Mouse (Mus musculus) lung, postnatal 36 days (tissue): ENCODE data around the gene Zbtb24.
"Not testable (repeated sequence)": the region's sequence is repeated elsewhere in the genome, so short reads cannot be mapped to it uniquely, and the experiment has no call there.

ENCODE experiments used
- DNase-seq: peaks from one replicate; pipeline ENCODE4 v3.0.0; 2022; ENCODE audit warnings: mixed read lengths

Zbtb24 gene

DNA sequence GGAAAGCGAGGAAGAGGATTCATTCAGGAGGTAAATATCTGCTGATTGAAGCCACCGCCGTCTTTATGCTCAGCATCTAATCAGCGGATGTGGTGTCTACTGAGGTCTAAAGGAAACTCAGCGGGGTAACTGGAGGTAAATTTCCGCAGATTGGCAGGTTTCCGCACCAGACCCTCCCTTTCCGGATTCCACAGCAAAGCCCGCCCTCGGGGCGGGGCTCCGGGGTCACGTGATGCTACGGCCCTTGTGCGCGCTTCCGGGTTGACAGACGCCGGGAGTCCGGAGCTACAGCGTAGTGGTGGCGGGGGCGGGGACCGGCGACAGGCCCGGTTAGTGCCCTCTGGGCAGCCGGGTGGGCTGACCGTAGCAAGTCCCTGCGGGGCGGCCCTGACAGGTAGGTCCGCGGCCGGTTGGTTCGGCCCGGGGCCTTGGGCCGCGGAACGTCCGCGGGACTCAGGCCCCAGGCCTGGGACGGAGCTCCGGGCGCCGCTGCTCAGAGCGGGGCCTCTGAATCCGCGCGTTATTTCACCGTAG lies at the start of gene Zbtb24:
TSS of gene Zbtb24 (plus strand) at position 247 of the 534 bp plus-strand sequence.
- DNase-seq = peak; percentile 97

DNA sequence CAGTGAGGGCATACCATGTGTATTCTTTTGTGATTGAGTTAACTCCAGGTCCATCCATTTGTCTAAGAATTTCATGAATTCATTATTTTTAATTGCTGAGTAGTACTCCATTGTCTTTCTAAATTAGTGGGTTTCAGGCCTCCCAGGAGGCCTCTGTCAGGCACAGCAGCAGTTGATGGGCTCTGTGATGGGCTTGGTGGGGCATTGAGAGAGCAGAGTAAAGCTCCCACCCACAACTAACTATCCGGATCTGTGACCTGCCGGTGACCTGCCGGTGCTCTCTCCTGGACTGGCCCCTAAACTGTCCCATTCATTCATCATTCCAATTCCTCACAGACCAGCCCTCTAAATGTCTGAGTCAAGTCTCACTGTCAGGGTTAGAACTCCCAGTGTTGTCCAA lies 49.1 kb upstream of the Zbtb24 start:
- no peak for DNase-seq

DNA sequence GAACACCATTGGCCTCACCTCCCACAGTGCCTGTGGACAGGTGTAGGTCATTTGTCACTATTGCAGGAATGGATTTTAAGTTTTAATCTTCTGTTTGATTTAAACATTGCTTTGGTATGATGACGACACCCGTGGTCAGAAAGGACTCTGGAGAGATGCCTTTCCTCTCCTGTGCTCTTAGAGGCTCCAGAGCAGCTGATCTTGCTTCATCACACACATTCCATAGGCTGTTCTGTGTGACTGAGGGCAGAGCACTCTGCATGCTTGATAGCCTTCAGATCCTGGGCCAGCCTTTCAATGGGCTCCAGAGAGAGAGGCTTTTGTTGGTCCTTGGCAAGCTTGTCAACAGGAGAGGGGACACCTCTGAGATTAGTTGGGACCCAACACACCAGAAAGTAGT lies 46.8 kb upstream of the Zbtb24 start:
- DNase-seq = peak; percentile 40

DNA sequence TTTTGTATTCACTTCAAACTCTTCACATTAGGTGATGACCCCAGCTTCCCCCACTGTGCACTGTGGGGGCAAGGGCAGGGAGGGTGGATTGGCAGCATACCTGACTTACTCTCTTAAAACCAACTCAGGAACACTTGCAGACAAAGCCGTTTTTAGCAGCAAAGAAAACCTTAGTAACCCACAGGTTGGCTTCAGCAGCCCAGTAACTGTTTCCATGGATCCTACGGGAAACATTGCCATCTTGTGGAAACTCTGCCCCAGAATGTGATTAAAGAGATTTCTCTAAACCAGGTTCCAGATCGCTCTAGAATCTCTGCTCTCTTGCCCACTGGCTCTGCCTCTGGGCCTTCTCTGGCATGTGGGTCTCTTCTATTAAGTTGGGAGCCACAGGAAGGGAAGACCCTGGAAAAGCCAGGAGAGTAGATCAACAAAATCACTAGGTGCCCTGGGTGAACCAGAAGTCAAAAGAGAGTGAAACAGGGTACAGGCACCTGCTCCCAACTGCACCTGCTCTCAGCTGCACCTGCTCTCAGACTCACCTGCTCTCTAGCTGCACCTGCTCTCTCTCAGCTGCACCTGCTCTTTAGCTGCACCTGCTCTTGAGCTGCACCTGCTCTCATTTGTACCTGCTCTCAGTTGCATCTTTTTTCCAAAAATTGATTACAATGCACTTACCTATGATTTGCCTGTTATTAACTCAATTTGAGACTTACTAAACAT lies 46.1 kb upstream of the Zbtb24 start:
- peak; percentile 47 for DNase-seq

DNA sequence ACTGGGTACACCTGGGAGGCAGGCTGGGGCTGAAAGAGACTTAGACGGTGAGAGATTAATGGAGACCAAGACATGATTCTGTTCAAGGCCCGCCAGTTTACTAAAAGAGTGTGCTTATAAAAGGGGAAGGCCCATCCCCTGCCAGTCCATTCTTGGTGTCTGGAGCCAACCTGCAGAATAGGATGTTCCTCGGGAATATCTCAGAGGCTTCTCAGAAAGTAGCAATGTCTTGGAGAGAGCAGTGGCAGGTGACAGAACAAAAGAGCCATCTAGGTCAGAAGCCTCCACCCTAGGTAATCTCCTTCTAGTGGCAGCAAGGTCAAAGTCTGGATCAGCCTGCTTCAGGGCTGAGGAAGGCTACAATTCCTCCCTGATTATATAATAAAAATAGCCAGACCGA lies 40.0 kb upstream of the Zbtb24 start:
- not testable (repeated sequence) for DNase-seq

DNA sequence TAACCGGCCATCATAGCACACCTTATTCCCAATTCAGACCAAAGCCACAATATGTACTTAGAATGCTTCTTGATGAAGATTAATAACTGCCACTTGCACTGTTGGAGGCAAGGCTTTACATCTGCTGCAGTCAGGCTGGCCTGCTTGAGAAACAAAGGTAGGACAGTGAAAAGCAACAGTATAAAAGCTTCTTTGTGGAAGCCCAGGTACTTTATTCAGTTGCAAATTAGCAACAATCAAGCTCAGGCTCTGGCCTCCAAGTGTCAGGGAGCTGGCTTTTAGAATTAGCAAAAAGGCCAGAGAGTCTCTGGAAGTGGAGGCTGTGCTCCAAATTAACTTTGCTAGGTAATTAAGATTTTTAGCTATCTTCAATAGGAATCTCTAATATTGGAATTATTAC lies 39.4 kb upstream of the Zbtb24 start:
- not testable (repeated sequence) for DNase-seq

DNA sequence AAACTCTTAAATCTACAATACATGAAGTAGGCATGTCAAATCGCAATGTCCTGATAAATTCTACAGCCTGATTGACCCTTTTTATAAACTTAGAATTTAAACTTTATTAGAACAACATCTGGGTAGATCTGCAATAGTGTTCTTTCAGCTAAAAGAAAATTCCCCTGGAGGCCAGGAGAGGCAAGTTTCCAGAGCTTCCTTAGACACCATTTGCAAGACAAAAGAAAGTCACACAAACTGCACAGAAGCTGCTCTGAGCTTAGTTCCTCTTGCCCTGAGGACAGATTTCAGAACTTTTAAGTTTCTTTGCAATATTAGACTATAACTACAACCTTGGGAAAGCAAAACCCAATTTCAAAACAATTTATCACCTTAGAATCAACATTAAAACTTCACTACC lies 36.7 kb upstream of the Zbtb24 start:
- not testable (repeated sequence) for DNase-seq

DNA sequence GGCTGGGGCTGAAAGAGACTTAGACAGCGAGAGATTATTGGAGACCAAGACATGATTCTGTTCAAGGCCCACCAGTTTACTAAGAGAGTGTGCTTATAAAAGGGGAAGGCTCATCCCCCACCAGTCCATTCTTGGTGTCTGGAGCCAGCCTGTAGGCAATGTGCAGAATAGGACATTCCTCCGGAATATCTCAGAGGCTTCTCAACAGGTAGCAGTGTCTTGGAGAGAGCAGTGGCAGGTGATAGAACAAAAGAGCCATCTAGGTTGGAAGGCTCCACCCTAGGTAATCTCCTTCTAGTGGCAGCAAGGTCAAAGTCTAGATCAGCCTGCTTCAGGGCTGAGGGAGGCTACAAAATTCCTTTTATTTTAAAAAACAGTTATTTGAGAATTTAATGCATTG lies 34.8 kb upstream of the Zbtb24 start:
- not testable (repeated sequence) for DNase-seq

DNA sequence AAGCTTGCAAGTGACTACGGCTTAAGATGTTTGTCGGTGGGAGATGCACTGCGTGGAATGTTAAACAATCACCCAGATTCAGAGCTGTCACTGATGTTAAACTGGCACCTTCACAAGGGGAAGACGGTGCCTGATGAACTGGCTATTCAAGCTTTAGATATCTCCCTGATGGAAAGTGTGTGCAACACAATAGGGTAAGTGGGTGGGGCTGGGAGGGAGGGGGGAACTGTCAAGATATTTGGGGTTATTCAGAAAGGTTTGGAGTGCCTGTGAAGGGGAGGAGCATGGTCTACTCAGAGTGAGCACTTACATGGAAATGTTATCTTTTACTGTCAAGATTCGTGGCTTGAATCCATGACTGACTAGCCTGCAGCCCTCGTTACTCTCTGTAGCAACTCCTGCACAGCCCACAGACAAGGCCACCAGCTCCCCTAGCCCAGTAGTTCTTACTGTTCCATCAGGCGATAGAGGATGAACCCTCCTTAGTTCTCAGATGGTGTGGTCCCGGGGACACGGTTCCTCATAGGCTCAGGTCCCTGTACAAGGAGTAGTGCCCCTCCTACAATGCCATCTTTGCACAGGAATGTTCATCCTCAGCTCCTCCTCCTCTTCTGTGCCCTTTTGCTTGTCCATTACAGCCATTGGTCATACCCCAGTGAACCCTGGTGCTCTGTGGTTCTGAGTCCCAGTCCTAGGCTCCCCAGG lies 29.5 kb upstream of the Zbtb24 start:
- no peak for DNase-seq

DNA sequence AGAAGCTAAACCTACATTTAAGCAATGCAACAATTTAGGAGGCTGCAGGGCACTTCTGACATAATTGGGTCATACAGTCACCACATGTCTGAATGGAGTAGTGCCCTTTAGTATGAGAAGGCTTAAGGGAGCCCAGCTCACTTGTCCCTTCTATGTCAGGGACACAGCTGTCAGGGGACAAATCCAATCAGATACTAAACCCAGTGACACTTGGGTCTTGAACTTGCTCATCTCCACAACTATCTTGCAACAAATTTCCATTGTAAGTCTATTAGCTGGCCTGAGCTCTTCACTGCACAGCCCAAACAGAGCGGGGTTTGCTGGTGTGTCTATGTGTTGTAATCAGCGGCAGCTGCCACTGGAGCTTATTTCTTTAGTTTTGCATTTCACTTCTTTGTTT lies 26.5 kb upstream of the Zbtb24 start:
- DNase-seq = no peak

DNA sequence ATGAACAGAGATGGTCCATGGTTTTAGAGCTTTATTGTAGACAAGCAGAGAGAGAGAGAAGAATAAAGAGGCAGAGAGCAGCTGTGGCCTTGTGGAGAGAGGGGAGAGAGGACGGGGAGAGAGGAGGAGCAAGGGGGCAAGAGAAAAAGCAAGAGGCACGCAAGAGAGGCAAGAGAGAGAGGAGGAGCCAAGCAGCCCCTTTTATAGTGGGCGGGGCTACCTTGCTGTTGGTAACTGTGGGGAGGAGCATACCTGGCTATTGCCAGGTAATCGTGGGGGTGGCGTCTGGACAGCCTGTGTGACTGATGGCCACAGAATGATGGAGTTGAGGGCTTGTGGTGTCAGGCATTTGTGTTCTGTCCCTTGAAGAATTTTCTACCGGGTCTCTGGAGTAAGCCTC lies 23.8 kb upstream of the Zbtb24 start:
- DNase-seq = no peak

DNA sequence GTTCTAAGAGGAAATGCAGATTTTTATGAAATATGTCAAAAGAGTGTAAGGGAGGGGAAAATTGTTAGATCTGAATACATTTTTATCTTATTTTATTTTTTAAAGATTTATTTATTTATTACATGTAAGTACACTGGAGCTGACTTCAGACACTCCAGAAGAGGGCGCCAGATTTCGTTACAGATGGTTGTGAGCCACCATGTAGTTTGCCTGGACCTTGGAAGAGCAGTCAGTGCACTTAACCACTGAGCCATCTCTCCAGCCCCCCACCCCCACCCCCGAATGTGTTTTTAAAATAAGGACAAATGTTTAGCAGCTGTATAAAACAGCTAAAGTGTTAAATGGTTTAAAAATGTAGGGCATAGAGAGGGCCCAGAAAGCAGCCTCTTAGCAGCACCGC lies 15.6 kb upstream of the Zbtb24 start:
- DNase-seq = peak; percentile 88

DNA sequence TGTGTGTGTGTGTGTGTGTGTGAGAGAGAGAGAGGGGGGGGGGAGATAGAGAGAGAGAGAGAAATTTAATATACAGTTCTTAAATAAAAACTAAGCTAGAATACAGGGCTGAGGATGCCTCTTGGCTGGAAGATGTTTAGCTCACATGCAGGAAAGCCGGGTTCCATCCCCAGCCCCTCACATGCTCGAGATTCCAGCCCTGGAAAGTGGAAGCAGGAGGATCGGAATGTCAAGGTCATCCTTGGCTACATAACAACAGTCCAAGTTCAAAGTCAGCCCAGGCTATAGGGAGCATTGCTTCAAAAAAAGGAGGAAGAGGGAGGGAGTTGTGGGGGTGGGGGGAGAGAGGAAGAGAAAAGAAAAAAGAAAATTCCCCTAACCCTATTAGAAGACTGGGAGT lies 15.0 kb upstream of the Zbtb24 start:
- DNase-seq = no peak

DNA sequence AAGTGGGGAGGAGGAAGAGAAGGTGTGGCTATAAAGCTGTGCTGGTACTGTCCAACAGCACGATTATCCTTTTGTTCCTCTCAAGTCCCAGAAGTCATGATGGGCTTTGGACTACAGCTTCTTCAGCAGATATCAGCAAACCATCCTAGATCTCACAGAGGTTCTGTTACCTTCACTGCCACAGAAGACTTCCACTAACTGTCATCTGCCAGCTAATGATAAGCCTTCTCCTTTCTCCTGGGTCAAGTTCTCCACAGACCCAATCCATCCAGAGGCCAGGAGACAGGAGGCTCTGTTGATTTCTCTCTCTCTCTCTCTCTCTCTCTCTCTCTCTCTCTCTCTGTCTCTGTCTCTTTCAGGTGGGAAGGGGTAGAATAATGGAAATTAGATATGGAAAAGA lies 2.0 kb upstream of the Zbtb24 start:
- DNase-seq = no peak

DNA sequence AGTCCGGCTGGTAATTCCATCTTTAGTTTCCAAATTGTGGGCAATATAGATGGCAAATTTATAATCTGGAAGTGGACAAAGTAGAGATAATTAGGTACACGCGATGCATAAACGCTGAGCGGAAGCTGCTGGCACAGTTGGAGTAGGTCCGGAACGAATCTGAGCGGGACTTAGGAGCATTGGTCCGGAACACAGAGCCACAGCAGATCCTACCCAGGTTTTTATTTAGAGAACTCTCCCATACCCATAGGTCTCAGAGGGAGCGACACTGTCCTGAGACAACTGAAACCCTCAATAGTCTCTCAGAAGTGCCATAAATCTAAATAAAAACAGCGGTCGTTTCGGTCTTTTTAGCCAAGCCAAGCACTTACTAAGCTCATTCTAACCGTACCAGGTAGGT lies 499 bp upstream of the Zbtb24 start:
- DNase-seq = peak; percentile 29

DNA sequence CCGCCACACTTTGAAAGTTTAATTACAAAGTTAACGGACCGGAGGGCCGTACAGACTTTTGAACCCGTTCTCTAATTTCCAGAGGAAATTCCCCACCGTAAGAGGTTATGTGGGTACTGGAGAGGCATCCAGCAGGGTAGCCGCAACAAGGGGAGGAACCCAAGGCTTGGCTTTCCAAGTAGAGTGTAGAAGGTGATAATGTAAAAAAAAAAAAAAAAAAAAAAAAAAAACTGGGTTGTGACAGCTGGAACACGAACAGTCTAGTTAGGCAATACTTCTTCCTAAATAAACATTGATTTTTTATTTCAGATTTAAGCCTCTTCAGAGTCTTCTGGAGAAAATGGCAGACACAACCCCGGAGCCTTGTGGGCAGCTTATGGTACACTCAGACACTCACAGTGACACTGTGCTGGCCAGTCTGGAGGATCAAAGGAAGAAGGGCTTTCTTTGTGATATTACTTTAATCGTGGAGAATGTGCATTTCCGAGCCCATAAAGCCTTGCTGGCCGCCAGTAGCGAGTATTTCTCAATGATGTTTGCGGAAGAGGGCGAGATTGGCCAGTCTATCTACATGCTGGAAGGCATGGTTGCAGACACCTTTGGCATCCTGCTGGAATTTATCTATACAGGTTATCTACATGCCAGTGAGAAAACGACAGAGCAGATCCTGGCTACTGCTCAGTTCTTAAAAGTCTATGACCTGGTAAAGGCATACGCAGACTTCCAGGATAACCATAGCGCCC lies 768 bp downstream of the Zbtb24 start:
- DNase-seq = no peak

DNA sequence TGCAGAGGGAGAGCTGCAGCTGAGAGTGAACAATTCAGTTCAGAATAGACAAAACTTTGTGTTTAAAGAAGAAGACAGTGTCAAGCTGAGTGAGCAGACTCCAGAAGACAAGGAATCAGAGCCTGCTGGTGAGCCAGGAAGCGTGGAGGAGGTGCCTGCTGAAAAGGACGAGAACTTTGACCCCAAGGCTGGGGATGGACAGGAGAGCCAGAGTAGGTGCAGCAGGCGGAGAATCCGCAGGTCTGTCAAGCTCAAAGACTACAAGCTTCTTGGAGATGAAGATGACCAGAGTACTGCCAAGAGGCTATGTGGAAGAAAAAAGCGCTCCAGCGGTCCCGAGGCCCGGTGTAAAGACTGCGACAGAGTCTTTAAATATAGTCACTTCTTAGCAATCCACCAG lies 1.5 kb downstream of the Zbtb24 start:
- DNase-seq = no peak

DNA sequence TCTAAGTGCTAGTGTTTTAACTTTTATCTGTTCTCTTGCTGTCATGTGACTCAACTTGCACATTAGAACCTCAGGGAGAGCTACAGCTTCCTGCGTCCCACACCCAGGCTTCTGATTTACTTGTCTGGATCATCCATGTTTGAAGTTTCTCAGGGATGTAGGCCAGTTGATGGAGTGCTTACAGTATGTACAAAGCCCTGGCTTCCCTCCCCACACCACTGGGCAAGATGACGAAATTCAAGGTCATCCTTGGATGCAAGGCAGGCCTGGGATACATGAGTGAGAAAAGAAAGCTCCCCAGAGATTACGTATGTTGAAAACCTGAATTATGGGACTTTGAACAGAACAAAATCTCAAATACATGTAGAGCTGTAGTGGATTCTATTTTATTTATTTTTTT lies 2.6 kb downstream of the Zbtb24 start:
- no peak for DNase-seq

DNA sequence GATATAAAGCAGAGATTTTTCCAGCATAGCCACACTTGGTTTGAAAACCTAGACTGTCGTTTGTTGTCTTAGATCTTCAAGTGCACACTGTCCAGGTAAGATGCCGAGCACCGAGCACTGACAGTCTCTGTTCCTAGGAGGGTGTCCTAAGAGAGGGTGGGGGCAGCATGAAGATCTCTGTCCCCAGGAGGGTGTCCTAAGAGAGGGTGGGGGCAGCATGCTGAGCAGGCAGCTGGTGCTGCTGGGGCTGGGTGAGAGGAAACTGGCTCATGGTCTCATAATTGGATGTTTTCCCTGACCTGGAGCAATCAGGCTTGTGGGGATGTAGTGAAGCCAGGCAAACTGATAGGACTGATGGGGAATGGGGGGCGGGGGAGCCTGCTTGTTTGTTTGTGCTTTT lies 9.8 kb downstream of the Zbtb24 start:
- no peak for DNase-seq

DNA sequence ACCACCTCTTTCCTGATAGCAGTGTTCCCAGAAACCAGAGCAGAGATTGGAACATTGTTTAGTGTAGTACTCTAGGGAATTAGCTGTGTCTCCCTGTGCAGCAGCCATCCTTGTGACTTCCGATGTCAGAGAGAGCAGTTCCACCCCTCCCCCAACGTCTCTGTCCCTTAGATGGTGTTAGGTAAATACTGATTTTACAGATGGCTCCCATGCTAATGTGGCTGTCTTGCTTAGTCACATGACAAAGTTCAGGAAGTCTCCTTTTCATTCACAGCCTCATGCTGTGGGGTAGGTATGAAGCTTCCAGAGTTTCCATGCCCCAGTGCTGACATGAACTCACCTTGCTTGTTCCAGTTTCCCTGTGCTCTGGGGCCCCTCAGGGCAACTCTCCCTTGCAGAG lies 10.3 kb downstream of the Zbtb24 start:
- DNase-seq = no peak

DNA sequence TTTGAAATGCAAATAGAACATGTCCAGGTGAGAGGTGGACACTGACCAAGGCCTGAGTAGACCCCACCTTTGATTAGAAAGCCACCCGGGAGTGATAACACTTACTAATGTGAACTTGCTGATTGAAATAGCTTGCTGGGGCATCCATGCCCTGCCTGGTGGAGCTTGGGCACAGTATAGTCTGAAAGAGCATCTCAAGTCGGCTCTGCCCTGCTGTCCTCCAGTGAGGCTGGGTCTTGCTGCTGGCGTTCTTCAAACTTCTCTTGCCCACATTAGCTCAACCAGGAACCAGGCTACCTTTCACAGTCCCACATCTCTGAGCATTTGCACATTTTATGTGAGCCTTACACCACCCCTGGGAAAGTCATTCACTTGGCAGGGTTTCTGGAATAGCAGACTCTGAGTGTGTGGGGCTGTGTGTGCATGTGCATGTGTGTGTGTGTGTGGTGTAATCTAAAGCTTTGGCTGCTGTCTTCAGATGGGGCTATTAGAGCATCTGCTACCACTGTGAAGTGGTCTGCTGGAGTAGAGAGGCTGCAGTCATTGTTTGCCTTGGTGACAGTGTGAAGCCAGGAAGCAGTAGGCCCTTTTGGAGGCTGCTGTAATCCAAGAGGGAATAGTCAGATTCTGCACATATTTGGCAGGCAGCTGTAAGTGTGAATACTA lies 11.0 kb downstream of the Zbtb24 start:
- DNase-seq = no peak

DNA sequence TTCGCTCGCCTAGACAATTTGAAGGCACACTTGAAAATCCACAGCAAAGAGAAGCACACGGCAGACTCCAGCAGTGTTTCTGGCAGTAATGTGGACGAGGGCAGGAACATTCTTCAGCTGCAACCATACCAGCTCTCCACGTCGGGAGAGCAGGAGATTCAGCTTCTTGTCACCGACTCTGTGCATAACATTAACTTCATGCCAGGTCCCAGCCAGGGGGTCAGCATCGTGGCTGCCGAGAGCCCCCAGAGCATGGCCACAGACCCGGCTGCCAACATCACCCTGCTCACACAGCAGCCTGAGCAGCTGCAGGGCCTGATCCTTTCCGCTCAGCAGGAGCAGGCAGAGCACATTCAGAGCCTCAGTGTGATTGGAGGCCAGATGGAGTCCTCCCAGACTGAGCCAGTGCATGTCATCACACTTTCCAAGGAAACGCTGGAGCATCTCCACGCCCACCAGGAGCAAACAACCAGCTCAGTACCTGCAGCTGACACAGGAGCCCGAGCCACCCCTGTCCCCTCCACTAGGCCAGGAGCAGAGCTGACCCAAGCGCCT lies 14.3 kb downstream of the Zbtb24 start:
- no peak for DNase-seq

DNA sequence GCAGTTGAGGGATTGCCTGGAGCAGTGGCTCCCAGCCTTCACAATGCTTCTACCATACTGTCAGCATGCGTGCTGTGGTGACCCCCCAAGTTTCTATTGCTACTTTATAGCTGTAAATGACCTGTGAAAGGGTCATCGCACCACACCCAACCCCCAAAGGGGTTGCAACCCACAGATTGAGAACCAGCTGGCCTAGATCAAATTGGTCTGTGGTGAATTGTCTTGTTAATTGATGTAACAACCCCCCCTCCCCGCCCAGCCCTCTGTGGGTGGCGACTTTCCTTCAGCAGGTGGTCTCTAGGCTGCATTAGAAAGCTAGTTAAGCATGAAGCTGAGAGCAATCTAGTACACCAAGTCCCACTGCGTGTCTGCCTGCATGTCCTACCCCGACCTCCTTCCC lies 17.1 kb downstream of the Zbtb24 start:
- no peak for DNase-seq
